Mouse (Mus musculus) hindbrain, embryonic 13.5 days (tissue): ENCODE data around the gene Ccdc149. TPM values are rescaled to one million over a fixed set of nuclear protein-coding genes. Genes with fewer than 3 reads are reported as not detected.

Experiments used
- ATAC-seq: fragments of 200-750 bp; cut with Nextera tagmentation; 2 replicates; pipeline ENCODE4 v1.8.0; 2017; ENCODE audit warnings: moderate TSS enrichment; ENCODE audit not compliant: low FRiP score
- H3K27ac ChIP-seq: fragments of 300-500 bp; sonication (generic); 2 replicates; pipeline ENCODE4 v1.5.1; 2015; ENCODE audit warnings: inconsistent platforms, mild to moderate bottlenecking, moderate library complexity
- H3K27me3 ChIP-seq: fragments of 300-500 bp; sonication (generic); 2 replicates; pipeline ENCODE4 v1.6.1; 2015; ENCODE audit warnings: mild to moderate bottlenecking, inconsistent platforms
- H3K36me3 ChIP-seq: fragments of 300-500 bp; sonication (generic); 2 replicates; pipeline ENCODE4 v1.6.1; 2015; ENCODE audit warnings: mild to moderate bottlenecking, inconsistent platforms
- H3K4me1 ChIP-seq: fragments of 300-500 bp; sonication (generic); replicated peaks from 2 replicates; pipeline ENCODE4 v1.6.1; 2015; ENCODE audit warnings: inconsistent platforms
- H3K4me2 ChIP-seq: fragments of 300-500 bp; sonication (generic); 2 replicates; pipeline ENCODE4 v1.6.1; 2015; ENCODE audit warnings: inconsistent platforms, mild to moderate bottlenecking, moderate library complexity
- H3K4me3 ChIP-seq: fragments of 300-500 bp; sonication (generic); 2 replicates; pipeline ENCODE4 v1.5.1; 2015; ENCODE audit warnings: mild to moderate bottlenecking, inconsistent platforms
- H3K9ac ChIP-seq: fragments of 300-500 bp; sonication (generic); 2 replicates; pipeline ENCODE4 v1.6.1; 2015; ENCODE audit warnings: mild to moderate bottlenecking, inconsistent platforms
- H3K9me3 ChIP-seq: fragments of 300-500 bp; sonication (generic); 2 replicates; pipeline ENCODE4 v1.6.1; 2016; ENCODE audit warnings: inconsistent platforms
- WGBS: fragments of 180-500 bp; shearing (Covaris S2); methylation state at CpG from one replicate; pipeline ENCODE4 v1.1.7; 2015; 5-methylcytosine and 5-hydroxymethylcytosine counted together
- polyA plus RNA-seq: library from polyadenylated mRNA; unstranded; fragments of >200 nt; fragmentation: Nextera tagmentation; extraction: Ambion mirVana; gene quantifications from 2 replicates; pipeline ENCODE4 v1.2.1, GENCODE M21; 2015

Ccdc149 gene
- polyA plus RNA-seq, 1 experiment from 2014 or later: 10.2 TPM

DNA sequence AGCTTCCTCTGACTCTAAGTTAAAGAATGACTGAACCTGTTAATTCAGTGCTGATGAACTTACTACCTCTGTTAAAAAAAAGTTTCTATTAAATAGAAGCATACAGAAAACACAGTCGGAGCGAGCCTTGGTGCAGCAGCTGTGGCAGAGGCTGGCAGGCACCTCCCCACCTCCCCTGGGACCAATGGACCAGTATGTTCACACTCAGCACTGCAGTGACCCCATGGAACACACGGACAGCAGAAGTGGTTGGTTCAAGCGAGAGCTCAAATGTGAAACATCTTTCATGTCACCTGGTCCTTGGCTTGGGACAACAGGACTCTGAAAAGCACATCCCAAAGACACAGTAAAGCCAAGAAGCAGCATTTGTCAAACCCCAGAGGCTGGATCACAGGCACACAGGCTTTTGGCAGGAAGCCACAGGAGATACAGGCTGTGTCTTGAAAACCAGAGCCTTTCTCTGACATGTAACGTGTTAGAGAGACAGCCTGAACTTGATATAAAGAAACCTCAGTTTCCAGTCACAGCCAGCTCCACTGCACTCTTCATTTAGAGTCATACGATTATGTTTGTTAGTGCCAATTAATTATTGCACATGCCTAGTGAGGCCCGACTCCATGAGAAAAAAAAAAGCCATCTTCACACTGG, 62.5 kb downstream of the Ccdc149 start:
- Histone ChIP-seq H3K36me3 (no peaks in the 10 kb centered on the region), H3K9ac (no peak overlapping the region), H3K9me3 (0 out of 2 replicates have a peak, but pooled peaks cover 4% of the 10 kb centered on the region), H3K27me3 (no peaks in the 10 kb centered on the region), H3K4me1 (peaks cover 17% of the 10 kb centered on the region), H3K4me2 (no peak overlapping the region), H3K4me3 (no peak overlapping the region), H3K27ac (0 out of 2 replicates have a peak overlapping the region, but pooled peaks have one; percentile 2)
- ATAC-seq: no peak
- 58% methylated on average over 7 of the region's 7 CpGs for WGBS

DNA sequence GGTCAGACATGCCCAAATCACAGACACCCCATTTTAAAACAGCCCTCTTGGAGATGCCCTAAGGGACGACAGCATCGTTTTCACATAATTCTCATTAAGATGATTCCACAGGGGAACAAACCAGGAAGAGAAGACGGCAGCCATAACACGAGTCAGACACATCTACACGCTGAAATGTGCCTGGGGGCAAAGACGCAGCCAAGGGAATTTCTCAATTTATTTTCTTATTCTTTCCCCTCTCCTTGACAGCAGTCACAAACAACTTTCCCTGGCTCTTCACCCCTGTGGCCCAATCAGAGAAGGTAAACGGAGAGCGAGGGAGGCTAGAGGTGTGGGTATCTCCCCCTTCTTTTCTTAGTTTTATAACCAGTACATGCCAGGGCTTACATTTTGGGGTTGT, 66.9 kb downstream of the Ccdc149 start:
- H3K27ac ChIP-seq: no peak overlapping the region
- H3K27me3 ChIP-seq: no peaks in the 10 kb centered on the region
- no peak overlapping the region for H3K9ac ChIP-seq
- H3K4me1 ChIP-seq: peaks cover 16% of the 10 kb centered on the region
- peak; percentile 45; the same call in 1 of the 2 replicates for ATAC-seq
- WGBS: 68% methylated on average over 8 of the region's 8 CpGs
- H3K4me3 ChIP-seq: no peak overlapping the region
- peaks cover 4% of the 10 kb centered on the region; the same call in 1 of the 2 replicates for H3K36me3 ChIP-seq
- no peaks in the 10 kb centered on the region for H3K9me3 ChIP-seq
- no peak overlapping the region for H3K4me2 ChIP-seq

DNA sequence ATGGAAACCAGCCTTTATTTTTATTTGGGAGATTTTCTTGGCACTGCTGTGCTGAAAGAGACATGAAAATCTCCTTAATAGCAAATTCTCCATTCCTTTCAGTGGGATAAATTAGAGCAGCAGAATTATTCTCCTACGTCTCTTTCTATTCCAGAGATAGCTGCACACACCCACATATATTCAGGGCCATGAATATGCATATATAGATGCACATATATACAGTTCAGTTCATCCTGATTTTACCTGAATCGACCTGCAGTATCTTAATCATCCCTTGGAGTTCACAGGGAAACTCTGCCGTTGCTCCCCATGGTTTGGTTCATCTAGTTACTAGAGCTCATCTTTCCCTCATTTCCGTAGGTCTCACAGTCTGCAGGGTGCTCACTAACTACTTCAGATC, 77.6 kb downstream of the Ccdc149 start:
- Histone ChIP-seq H3K36me3 (peaks cover 12% of the 10 kb centered on the region), H3K9ac (no peak overlapping the region), H3K4me3 (no peak overlapping the region), H3K9me3 (no peaks in the 10 kb centered on the region), H3K4me1 (no peaks in the 10 kb centered on the region), H3K27ac (no peak overlapping the region), H3K27me3 (no peaks in the 10 kb centered on the region), H3K4me2 (no peak overlapping the region)
- WGBS: 87% methylated on average over 4 of the region's 4 CpGs
- ATAC-seq: no peak

DNA sequence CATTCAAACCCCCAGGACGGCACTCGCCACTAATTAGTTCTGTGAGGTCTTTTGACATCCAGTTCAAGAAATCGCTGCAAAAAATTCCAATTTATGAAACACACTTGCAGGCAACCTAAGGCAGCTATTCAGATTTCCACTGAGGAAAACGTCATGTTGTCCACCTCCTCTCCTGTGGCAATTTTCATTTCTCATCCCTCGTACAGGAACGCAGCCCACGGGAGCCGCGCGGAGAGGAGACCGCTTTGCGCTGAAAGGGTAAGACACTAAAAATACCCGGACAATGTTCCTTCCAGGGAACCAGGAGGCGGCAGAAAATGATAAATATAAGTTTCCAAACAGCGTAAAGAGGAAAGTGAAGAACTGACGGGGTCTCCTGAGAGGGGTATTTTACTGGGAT, 79.8 kb downstream of the Ccdc149 start:
- Histone ChIP-seq H3K9ac (no peak overlapping the region), H3K9me3 (no peaks in the 10 kb centered on the region), H3K36me3 (peaks cover 12% of the 10 kb centered on the region), H3K4me1 (no peaks in the 10 kb centered on the region), H3K4me3 (no peak overlapping the region), H3K27ac (no peak overlapping the region; the same call in 1 of the 2 replicates), H3K27me3 (no peaks in the 10 kb centered on the region), H3K4me2 (no peak overlapping the region)
- no peak for ATAC-seq
- 80% methylated on average over 16 of the region's 16 CpGs for WGBS

DNA sequence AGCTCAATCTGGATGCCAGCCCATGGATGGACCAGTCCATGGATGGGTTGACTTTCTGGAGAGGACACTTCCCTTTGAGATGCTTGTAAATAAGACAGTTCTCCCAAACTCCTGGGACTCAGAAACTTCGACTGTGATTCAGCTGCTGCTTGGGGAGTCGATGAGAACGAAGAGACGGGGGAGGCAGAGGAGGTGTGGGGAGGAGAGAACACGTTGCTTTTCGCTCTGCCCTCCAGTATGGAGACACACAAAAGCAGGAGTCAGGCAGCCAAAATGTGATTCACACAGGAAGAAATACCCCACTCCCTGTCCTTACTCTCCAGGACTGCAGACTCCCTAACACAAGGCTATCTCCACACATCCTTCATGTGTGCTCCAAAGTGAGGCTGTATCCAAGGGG, 80.9 kb downstream of the Ccdc149 start:
- Histone ChIP-seq H3K36me3 (peaks cover 12% of the 10 kb centered on the region), H3K27ac (no peak overlapping the region), H3K27me3 (no peaks in the 10 kb centered on the region), H3K4me1 (no peaks in the 10 kb centered on the region), H3K4me3 (no peak overlapping the region), H3K9me3 (no peaks in the 10 kb centered on the region), H3K4me2 (no peak overlapping the region), H3K9ac (no peak overlapping the region)
- ATAC-seq: no peak
- 93% methylated on average over 6 of the region's 6 CpGs for WGBS

DNA sequence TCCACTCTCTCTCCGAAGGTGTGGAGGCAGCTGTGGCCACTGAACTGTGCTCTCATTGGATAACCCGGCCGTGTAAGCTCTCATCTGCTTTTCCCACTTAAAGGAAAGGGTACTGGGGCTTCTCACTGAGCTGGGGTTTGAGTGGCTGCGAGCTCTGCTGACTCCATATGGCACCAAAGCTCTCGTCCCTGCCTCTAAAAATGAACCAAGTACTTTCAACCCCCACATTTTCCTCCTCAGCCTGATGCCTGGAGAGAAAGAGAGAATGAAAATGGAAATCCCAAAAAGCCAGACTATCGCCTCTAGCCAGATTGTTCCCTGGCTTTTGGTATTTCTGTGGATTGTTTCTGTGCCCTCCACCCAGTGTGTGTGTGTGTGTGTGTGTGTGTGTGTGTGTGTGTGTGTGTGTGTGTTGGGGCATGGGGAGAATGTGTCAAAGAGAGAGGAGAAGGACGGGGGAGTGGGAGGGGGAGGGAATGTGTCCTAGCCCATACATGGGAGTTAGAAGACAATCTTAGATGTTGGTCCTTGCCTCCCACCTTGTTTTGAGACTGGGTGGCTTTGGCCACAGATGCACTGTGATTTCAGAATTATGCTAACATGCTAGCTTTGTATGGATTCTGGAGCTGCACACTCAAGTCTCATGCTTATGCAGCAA, 83.1 kb downstream of the Ccdc149 start:
- no peaks in the 10 kb centered on the region for H3K9me3 ChIP-seq
- ATAC-seq: no peak
- 76% methylated on average over 7 of the region's 7 CpGs for WGBS

DNA sequence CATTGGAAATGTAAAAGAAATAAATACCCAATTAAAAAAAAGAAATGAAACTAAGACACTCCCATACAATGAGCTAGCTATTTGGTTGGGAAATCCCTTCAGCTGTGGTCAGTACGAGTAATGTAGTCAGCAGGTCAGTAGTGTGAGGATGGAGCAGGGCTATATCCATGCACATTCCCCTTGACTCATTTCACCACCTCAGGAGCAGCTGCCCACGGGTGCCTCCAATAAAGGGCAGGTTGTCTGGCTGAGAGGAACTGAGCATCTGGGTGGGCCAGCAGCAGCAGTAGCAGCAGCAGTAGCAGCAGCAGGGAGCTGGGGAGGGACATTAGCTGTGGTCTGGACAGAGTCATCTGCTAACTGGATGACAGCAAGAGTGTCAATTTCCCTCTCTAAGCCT, 85.3 kb downstream of the Ccdc149 start:
- H3K27me3 ChIP-seq: no peaks in the 10 kb centered on the region
- no peak overlapping the region for H3K4me3 ChIP-seq
- H3K27ac ChIP-seq: no peak overlapping the region
- no peak overlapping the region for H3K4me2 ChIP-seq
- H3K4me1 ChIP-seq: peaks cover 4% of the 10 kb centered on the region; the same call in 1 of the 2 replicates
- H3K9ac ChIP-seq: no peak overlapping the region
- ATAC-seq: no peak
- WGBS: 83% methylated on average over 2 of the region's 2 CpGs
- H3K9me3 ChIP-seq: no peaks in the 10 kb centered on the region
- H3K36me3 ChIP-seq: peaks cover 12% of the 10 kb centered on the region

More for the DNA sequence above, 83.1 kb downstream of the Ccdc149 start:
- no peak overlapping the region for H3K4me3 ChIP-seq
- H3K9ac ChIP-seq: no peak overlapping the region
- peaks cover 12% of the 10 kb centered on the region for H3K36me3 ChIP-seq
- no peaks in the 10 kb centered on the region for H3K4me1 ChIP-seq
- H3K27me3 ChIP-seq: no peaks in the 10 kb centered on the region
- no peak overlapping the region for H3K4me2 ChIP-seq
- no peak overlapping the region for H3K27ac ChIP-seq

DNA sequence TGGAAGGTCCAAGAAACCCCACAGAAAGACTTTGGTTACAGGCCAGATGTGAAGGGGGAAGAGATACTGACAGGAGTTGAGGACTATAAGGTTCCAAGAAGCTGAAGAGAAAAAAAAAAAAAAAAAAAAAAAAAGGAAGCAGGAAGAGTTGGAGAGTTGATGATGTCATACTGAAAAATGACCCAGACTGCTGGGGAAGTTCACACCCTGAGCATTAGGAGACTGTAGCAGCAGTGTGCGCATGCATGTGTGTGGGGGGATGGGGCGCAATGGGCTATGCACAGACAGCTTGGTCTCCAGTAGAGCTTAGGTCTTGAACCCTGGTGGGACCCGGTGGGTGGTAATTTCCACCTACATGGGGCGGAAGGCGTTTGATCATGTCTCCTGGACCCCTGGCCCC, 87.6 kb downstream of the Ccdc149 start:
- 88% methylated on average over 5 of the region's 5 CpGs for WGBS
- Histone ChIP-seq H3K27me3 (no peaks in the 10 kb centered on the region), H3K27ac (no peak overlapping the region), H3K4me2 (no peak overlapping the region), H3K9me3 (no peaks in the 10 kb centered on the region), H3K36me3 (no peaks in the 10 kb centered on the region), H3K9ac (no peak overlapping the region), H3K4me3 (no peak overlapping the region), H3K4me1 (peaks cover 4% of the 10 kb centered on the region; the same call in 1 of the 2 replicates)
- no peak for ATAC-seq

DNA sequence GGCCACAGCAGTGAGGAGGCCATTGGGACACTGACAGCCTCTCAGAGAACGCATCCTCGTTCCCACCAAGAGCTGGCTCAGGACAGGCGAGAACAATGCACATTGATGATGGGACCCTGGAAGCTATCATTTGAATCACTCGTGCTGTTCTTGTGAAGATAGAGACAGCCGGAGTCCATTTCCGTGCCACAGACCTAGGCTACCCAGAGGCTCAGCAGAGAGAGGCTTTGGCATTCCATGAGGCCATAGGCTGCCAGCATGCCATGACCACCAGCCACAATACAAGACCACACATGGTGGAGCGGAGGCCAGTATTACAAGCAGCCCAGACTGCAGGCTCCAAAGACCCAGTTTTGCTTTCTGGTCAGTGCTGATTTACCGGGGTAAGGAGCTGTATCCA, 88.5 kb downstream of the Ccdc149 start:
- 58% methylated on average over 8 of the region's 8 CpGs for WGBS
- H3K27me3 ChIP-seq: no peaks in the 10 kb centered on the region
- ATAC-seq: no peak
- no peak overlapping the region for H3K27ac ChIP-seq
- no peak overlapping the region for H3K4me2 ChIP-seq
- H3K9me3 ChIP-seq: no peaks in the 10 kb centered on the region
- no peaks in the 10 kb centered on the region for H3K36me3 ChIP-seq
- no peak overlapping the region for H3K4me3 ChIP-seq
- H3K4me1 ChIP-seq: peaks cover 4% of the 10 kb centered on the region; the same call in 1 of the 2 replicates
- H3K9ac ChIP-seq: no peak overlapping the region

DNA sequence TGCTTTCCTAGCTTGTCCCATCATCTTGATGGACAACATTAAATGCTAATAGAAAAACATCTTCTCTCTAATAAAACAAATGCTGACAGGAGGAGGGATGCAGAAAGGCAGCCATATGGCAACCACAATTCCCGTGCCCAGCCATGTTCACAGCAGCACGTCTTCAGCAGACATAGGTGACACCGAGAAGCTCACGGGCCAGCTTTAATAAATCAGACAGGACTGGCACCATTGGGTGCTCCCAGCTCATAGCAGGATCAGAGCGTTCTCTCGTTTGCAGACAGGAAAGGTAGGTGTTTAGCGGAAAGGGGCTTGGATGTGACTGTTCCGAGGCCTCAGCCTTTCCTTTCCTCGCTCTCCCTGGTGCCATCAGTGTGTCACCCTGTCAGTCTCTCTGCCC, 95.5 kb downstream of the Ccdc149 start:
- Histone ChIP-seq H3K4me3 (no peak overlapping the region), H3K27me3 (no peaks in the 10 kb centered on the region), H3K4me2 (no peak overlapping the region), H3K27ac (peak overlapping the region; percentile 40; the same call in 1 of the 2 replicates), H3K9ac (no peak overlapping the region), H3K4me1 (peaks cover 8% of the 10 kb centered on the region), H3K9me3 (no peaks in the 10 kb centered on the region), H3K36me3 (no peaks in the 10 kb centered on the region)
- no peak for ATAC-seq
- WGBS: 80% methylated on average over 9 of the region's 9 CpGs

DNA sequence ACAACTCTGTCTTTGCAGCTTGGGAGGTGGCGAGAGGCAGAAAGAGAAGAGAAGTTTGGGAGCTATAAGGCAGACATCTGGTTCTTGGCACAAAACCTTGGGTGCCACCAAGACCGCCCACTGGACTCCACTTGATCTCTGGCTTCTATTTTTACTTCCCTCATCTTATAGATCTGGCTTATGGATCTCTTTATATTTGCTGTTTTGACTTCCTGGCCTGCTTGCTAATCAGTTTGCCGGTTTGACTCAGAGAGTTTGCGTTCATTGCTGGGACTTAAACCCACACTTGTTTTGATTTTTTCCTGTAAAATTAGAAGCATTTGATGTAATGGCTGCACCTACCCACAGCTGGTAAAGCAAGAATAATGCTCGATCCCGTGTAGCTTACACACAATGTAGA, 100.4 kb downstream of the Ccdc149 start:
- peaks cover 7% of the 10 kb centered on the region; the same call in 1 of the 2 replicates for H3K27me3 ChIP-seq
- H3K9me3 ChIP-seq: no peaks in the 10 kb centered on the region
- 95% methylated on average over 6 of the region's 6 CpGs for WGBS
- H3K36me3 ChIP-seq: no peaks in the 10 kb centered on the region
- no peak for ATAC-seq
- H3K9ac ChIP-seq: no peak overlapping the region
- no peak overlapping the region for H3K4me2 ChIP-seq
- H3K27ac ChIP-seq: no peak overlapping the region
- peaks cover 2% of the 10 kb centered on the region; the same call in 1 of the 2 replicates for H3K4me1 ChIP-seq
- no peak overlapping the region for H3K4me3 ChIP-seq

DNA sequence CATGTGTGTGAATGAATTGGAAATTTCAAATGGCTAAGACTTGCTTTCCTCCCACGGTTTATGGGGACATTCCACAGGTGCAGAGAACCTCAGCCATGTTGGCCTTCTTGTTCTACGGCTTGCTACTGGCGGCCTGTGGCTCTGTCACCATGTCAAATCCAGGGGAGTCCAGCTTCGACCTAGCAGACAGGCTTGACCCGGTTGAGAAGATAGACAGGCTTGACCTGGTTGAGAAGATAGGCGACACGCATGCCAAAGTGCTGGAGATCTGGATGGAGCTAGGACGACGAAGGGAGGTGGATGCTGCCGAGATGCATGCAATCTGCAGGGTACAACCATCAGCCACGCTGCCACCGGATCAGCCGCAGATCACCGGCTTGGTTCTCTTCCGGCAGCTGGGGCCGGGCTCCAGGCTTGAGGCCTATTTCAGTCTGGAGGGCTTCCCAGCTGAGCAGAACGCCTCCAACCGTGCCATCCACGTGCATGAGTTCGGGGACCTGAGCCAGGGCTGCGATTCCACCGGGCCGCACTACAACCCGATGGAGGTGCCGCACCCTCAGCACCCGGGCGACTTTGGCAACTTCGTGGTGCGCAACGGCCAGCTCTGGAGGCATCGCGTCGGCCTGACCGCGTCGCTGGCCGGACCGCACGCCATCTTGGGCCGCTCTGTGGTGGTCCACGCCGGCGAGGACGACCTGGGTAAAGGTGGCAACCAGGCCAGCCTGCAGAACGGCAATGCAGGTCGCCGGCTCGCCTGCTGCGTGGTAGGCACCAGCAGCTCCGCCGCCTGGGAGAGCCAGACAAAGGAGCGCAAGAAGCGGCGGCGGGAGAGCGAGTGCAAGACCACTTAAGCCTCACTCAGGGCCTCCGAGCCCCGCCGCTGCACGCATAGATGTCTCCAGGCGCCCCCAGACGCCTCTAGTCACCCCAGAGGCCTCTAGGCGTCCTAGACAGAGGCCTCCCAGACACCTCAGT, 103.2 kb downstream of the Ccdc149 start:
- 0 out of 2 replicates have a peak overlapping the region, but pooled peaks have one; percentile 43 for H3K9ac ChIP-seq
- ATAC-seq: peak; percentile 53
- H3K4me3 ChIP-seq: no peak overlapping the region
- WGBS: 48% methylated on average over 63 of the region's 63 CpGs
- peak overlapping the region; percentile 43 for H3K4me2 ChIP-seq
- no peak overlapping the region for H3K27ac ChIP-seq
- H3K27me3 ChIP-seq: peaks cover 7% of the 10 kb centered on the region; the same call in 1 of the 2 replicates
- peaks cover 3% of the 10 kb centered on the region; the same call in 1 of the 2 replicates for H3K4me1 ChIP-seq
- H3K36me3 ChIP-seq: no peaks in the 10 kb centered on the region
- H3K9me3 ChIP-seq: no peaks in the 10 kb centered on the region
